Comparison of ENCODE assay signal across 9 mouse cellular contexts in genomic region chr11:88288805-88289340, GRCm38 (mm10). TPM values are rescaled to one million over a fixed set of nuclear protein-coding genes. Genes with fewer than 3 reads are reported as not detected.
DNase-seq lines count a peak whose midpoint lies in the region; ATAC-seq and TF ChIP-seq lines count a peak whose summit lies in the region.
"Had no signal": no experiment of that assay in that cellular context is flagged by ENCODE, and none has a peak within 500 bp of the region (broad histone marks: within the 10 kb centered on the region; RNA-seq: fewer than 3 reads in every experiment).

No protein-coding gene starts in this region.

- no peak overlapping the region for H3K4me3 ChIP-seq in forebrain, embryonic 10.5 days
- H3K4me3 ChIP-seq in forebrain, embryonic 11.5 days (ENCODE audit: low read depth, low read length) = no peak overlapping the region
- H3K4me3 ChIP-seq in lung, postnatal 0 days (ENCODE audit: low read depth, low read length) = no peak overlapping the region
- no peak overlapping the region for H3K4me3 ChIP-seq in hindbrain, embryonic 16.5 days (ENCODE audit: low read length)

- peak overlapping the region; percentile 22; the same call in 1 of the 2 replicates for H3K27ac ChIP-seq in forebrain, embryonic 10.5 days
- no peak overlapping the region for H3K27ac ChIP-seq in forebrain, embryonic 11.5 days (ENCODE audit: low read depth, low read length)
- H3K27ac ChIP-seq in lung, postnatal 0 days (ENCODE audit: low read length) = no peak overlapping the region
- peak overlapping the region; percentile 74 for H3K27ac ChIP-seq in hindbrain, embryonic 16.5 days (ENCODE audit: low read depth, low read length)

- H3K36me3 ChIP-seq in forebrain, embryonic 10.5 days (replicated peaks) = no peaks in the 10 kb centered on the region
- H3K36me3 ChIP-seq in forebrain, embryonic 11.5 days (ENCODE audit: control insufficient read depth, insufficient read depth, low read length) = no peaks in the 10 kb centered on the region
- no peaks in the 10 kb centered on the region for H3K36me3 ChIP-seq in lung, postnatal 0 days (ENCODE audit: insufficient read depth, low read length)
- H3K36me3 ChIP-seq in hindbrain, embryonic 16.5 days (ENCODE audit: control insufficient read depth, insufficient read depth, low read length) = no peaks in the 10 kb centered on the region
- no peaks in the 10 kb centered on the region for H3K36me3 ChIP-seq in splenic B cell, adult 2 months (ENCODE audit: control insufficient read depth, insufficient read depth, low read length, poor library complexity, severe bottlenecking)

- H3K27me3 ChIP-seq in forebrain, embryonic 10.5 days (ENCODE audit: poor library complexity, severe bottlenecking) = peaks cover 47% of the 10 kb centered on the region
- no peaks in the 10 kb centered on the region for H3K27me3 ChIP-seq in forebrain, embryonic 11.5 days (ENCODE audit: control insufficient read depth, insufficient read depth, low read length)
- peaks cover 6% of the 10 kb centered on the region; the same call in 1 of the 2 replicates for H3K27me3 ChIP-seq in lung, postnatal 0 days (replicated peaks; ENCODE audit: insufficient read depth, low read length)
- no peaks in the 10 kb centered on the region for H3K27me3 ChIP-seq in hindbrain, embryonic 16.5 days (replicated peaks; ENCODE audit: control insufficient read depth, insufficient read depth, low read length)
- peaks cover 1% of the 10 kb centered on the region; the same call in 1 of the 2 replicates for H3K27me3 ChIP-seq in splenic B cell, adult 2 months (ENCODE audit: control insufficient read depth, insufficient read depth, low read length, poor library complexity, severe bottlenecking)

- no peak for ATAC-seq in forebrain, embryonic 11.5 days (replicated peaks; ENCODE audit: low FRiP score)
- ATAC-seq in lung, postnatal 0 days = no peak
- peak; percentile 83 for ATAC-seq in hindbrain, embryonic 16.5 days
- ATAC-seq in activated CD4-positive, CD25-positive, alpha-beta regulatory T cell, adult 4 months = no peak

- no peak for TF ChIP-seq EP300 in lung, postnatal 0 days (IDR thresholded peaks at IDR 0.05)

- no peak overlapping the region for H3K9ac ChIP-seq in forebrain, embryonic 11.5 days (ENCODE audit: low read length)
- no peak overlapping the region for H3K9ac ChIP-seq in lung, postnatal 0 days (replicated peaks; ENCODE audit: low read depth)
- H3K9ac ChIP-seq in hindbrain, embryonic 16.5 days (ENCODE audit: low read depth, low read length) = peak overlapping the region; percentile 21; the same call in 1 of the 2 replicates

- H3K4me1 ChIP-seq in forebrain, embryonic 10.5 days = peaks cover 33% of the 10 kb centered on the region
- H3K4me1 ChIP-seq in forebrain, embryonic 11.5 days (replicated peaks; ENCODE audit: control insufficient read depth, insufficient read depth, low read length) = 0 out of 2 replicates have a peak, but pooled peaks cover 4% of the 10 kb centered on the region
- H3K4me1 ChIP-seq in lung, postnatal 0 days (ENCODE audit: insufficient read depth, low read depth, low read length) = no peaks in the 10 kb centered on the region
- peaks cover 11% of the 10 kb centered on the region for H3K4me1 ChIP-seq in hindbrain, embryonic 16.5 days (ENCODE audit: control insufficient read depth, insufficient read depth, low read depth, low read length)

- no peak for DNase-seq in forebrain, embryonic 10.5 days (ENCODE audit: extremely low spot score, low spot score)
- DNase-seq in forebrain, embryonic 11.5 days (ENCODE audit: low spot score) = no peak
- DNase-seq in lung, postnatal 0 days (ENCODE audit: low spot score) = no peak
- DNase-seq in lung, postnatal 36 days = no peak
- DNase-seq in splenic B cell, adult 2 months (ENCODE audit: low read depth, low spot score) = peak; percentile 5
- DNase-seq in frontal cortex, adult 2 months (ENCODE audit: extremely low spot score in 1 of 2, low spot score in 1 of 2) = no peak

- no peaks in the 10 kb centered on the region for H3K9me3 ChIP-seq in forebrain, embryonic 10.5 days
- H3K9me3 ChIP-seq in forebrain, embryonic 11.5 days (ENCODE audit: control insufficient read depth, low read length) = no peaks in the 10 kb centered on the region
- H3K9me3 ChIP-seq in lung, postnatal 0 days (ENCODE audit: low read length) = no peaks in the 10 kb centered on the region
- no peaks in the 10 kb centered on the region for H3K9me3 ChIP-seq in hindbrain, embryonic 16.5 days (ENCODE audit: control insufficient read depth, low read length)

- 70% methylated on average over 12 of the region's 12 CpGs for WGBS in forebrain, embryonic 10.5 days
- 71% methylated on average over 12 of the region's 12 CpGs for WGBS in forebrain, embryonic 11.5 days
- 32% methylated on average over 12 of the region's 12 CpGs for WGBS in lung, postnatal 0 days
- 24% methylated on average over 12 of the region's 12 CpGs for WGBS in hindbrain, embryonic 16.5 days

- TF ChIP-seq CTCF in lung, postnatal 0 days (IDR thresholded peaks at IDR 0.05) = peak; percentile 34

- no peak overlapping the region for H3K4me2 ChIP-seq in forebrain, embryonic 11.5 days (ENCODE audit: low read depth, low read length, severe bottlenecking)
- H3K4me2 ChIP-seq in lung, postnatal 0 days (replicated peaks; ENCODE audit: low read depth, low read length) = no peak overlapping the region
- H3K4me2 ChIP-seq in hindbrain, embryonic 16.5 days (ENCODE audit: low read length) = peak overlapping the region; percentile 11; the same call in 1 of the 2 replicates

RNA-seq across cellular contexts. Expression of gene Ccdc182, which starts 5.0 kb away (rescaled TPM):
- 0.17 and 0.73 TPM in 2 replicates for polyA plus RNA-seq in forebrain, embryonic 10.5 days (2016; fragmentation: Nextera tagmentation; extraction: Ambion mirVana)
- 0.23 and 0.94 TPM in 2 replicates for polyA plus RNA-seq in forebrain, embryonic 11.5 days (2014; fragmentation: Nextera tagmentation; extraction: Ambion mirVana)
- polyA plus RNA-seq in lung, postnatal 0 days (2015; fragmentation: Nextera tagmentation; extraction: Ambion mirVana) = not detected in 2 replicates
- polyA plus RNA-seq in hindbrain, embryonic 16.5 days (2015; fragmentation: Nextera tagmentation; extraction: Ambion mirVana) = 0.13 TPM in 1 of 2 replicates, not detected in the other
- not detected for polyA plus RNA-seq in activated CD4-positive, CD25-positive, alpha-beta regulatory T cell, adult 4 months (2017; shearing (Covaris generic))
- polyA plus RNA-seq in frontal cortex, adult 2 months (2012; rRNA removed) = not detected in 2 replicates
- polyA plus RNA-seq: C2C12 had no signal

Comparison
In these comparisons a context has a peak if more than half of its experiments do, and no peak if none do; other contexts are left out.
1. H3K27ac ChIP-seq: peak in forebrain, embryonic 10.5 days (single experiment) and hindbrain, embryonic 16.5 days (single experiment); none in forebrain, embryonic 11.5 days (single experiment) and lung, postnatal 0 days (single experiment).